Mouse (Mus musculus) intestine, postnatal 0 days (tissue): Measurements from ENCODE around the gene Sobp. TPM values are rescaled to one million over a fixed set of nuclear protein-coding genes. Genes with fewer than 3 reads are reported as not detected.

ENCODE experiments used
- ATAC-seq: fragments of 200-750 bp; cut with Nextera tagmentation; 2 replicates; pipeline ENCODE4 v1.8.0; 2017; ENCODE audit warnings: mild to moderate bottlenecking, moderate TSS enrichment, moderate library complexity
- H3K27ac ChIP-seq: fragments of 300-500 bp; sonication (generic); 2 replicates; pipeline ENCODE4 v1.5.1; 2014; ENCODE audit warnings: mild to moderate bottlenecking, low read depth, low read length, moderate library complexity
- H3K27me3 ChIP-seq: fragments of 300-500 bp; sonication (generic); replicated peaks from 2 replicates; pipeline ENCODE4 v1.6.1; 2014; ENCODE audit warnings: low read length, mixed read lengths; ENCODE audit not compliant: control insufficient read depth, insufficient read depth
- H3K36me3 ChIP-seq: fragments of 300-500 bp; sonication (generic); 2 replicates; pipeline ENCODE4 v1.6.1; 2014; ENCODE audit warnings: mild to moderate bottlenecking, moderate library complexity; ENCODE audit not compliant: control insufficient read depth, insufficient read depth
- H3K4me1 ChIP-seq: fragments of 300-500 bp; sonication (generic); replicated peaks from 2 replicates; pipeline ENCODE4 v1.6.1; 2014; ENCODE audit warnings: antibody characterized with exemption, low read length, mixed read lengths; ENCODE audit not compliant: control insufficient read depth, insufficient read depth
- H3K4me2 ChIP-seq: fragments of 300-500 bp; sonication (generic); replicated peaks from 2 replicates; pipeline ENCODE4 v1.6.1; 2014; ENCODE audit warnings: low read depth, mild to moderate bottlenecking, moderate library complexity
- H3K4me3 ChIP-seq: fragments of 300-500 bp; sonication (generic); 2 replicates; pipeline ENCODE4 v1.5.1; 2014; ENCODE audit warnings: low read depth, low read length
- H3K9ac ChIP-seq: fragments of 300-500 bp; sonication (generic); 2 replicates; pipeline ENCODE4 v1.6.1; 2014; ENCODE audit warnings: mild to moderate bottlenecking, low read depth, low read length
- H3K9me3 ChIP-seq: fragments of 300-500 bp; sonication (generic); 2 replicates; pipeline ENCODE4 v1.6.1; 2016; ENCODE audit warnings: mixed run types; ENCODE audit not compliant: control insufficient read depth
- CTCF ChIP-seq: sonication (generic); IDR thresholded peaks from 2 replicates; pipeline ENCODE4 v1.5.1; 2016; ENCODE audit warnings: low read depth, mild to moderate bottlenecking, control low read depth, antibody characterized with exemption, moderate library complexity
- whole genome bisulfite sequencing: fragments of 180-500 bp; shearing (Covaris S2); extraction: QIAGEN DNeasy Blood & Tissue Kit; methylation state at CpG from one replicate; pipeline ENCODE4 v1.1.7; 2014; 5-methylcytosine and 5-hydroxymethylcytosine counted together
- polyA plus RNA-seq: library from polyadenylated mRNA; unstranded; fragments of >200 nt; fragmentation: Nextera tagmentation; extraction: Ambion mirVana; gene quantifications from 2 replicates; pipeline ENCODE4 v1.2.1, GENCODE M21; 2015

Sobp gene
- polyA plus RNA-seq, 1 experiment from 2014 or later, result 0.99 TPM

- Histone ChIP-seq H3K27ac (no peak overlapping the region), H3K9ac (no peak overlapping the region), H3K4me2 (no peak overlapping the region), H3K4me1 (no peaks in the 10 kb centered on the region), H3K4me3 (no peak overlapping the region), H3K27me3 (no peaks in the 10 kb centered on the region), H3K36me3 (no peaks in the 10 kb centered on the region), H3K9me3 (no peaks in the 10 kb centered on the region)
- no peak for TF ChIP-seq CTCF
- 67% methylated on average over 6 of the region's 6 CpGs for WGBS
- no peak for ATAC-seq
These were observed 50.9 kb downstream of the Sobp start for GRCm38 (mm10) chr10:43123422-43123821.

- no peak overlapping the region for H3K4me2 ChIP-seq
- WGBS, result 33% methylated on average over 8 of the region's 8 CpGs
These were observed 53.5 kb downstream of the Sobp start for GRCm38 (mm10) chr10:43120688-43121450.

GRCm38 (mm10) chr10:43116083-43116927 lies 58.0 kb downstream of the Sobp start:
- H3K4me1 ChIP-seq, result no peaks in the 10 kb centered on the region
- no peaks in the 10 kb centered on the region for H3K36me3 ChIP-seq
- no peaks in the 10 kb centered on the region for H3K27me3 ChIP-seq
- no peak overlapping the region for H3K4me3 ChIP-seq
- H3K9me3 ChIP-seq, result no peaks in the 10 kb centered on the region
- WGBS, result 71% methylated on average over 3 of the region's 3 CpGs
- H3K27ac ChIP-seq, result no peak overlapping the region
- no peak for TF ChIP-seq CTCF
- H3K4me2 ChIP-seq, result no peak overlapping the region
- H3K9ac ChIP-seq, result no peak overlapping the region
- ATAC-seq, result no peak

More at GRCm38 (mm10) chr10:43120688-43121450, 53.5 kb downstream of the Sobp start:
- Histone ChIP-seq H3K27me3 (no peaks in the 10 kb centered on the region), H3K4me1 (no peaks in the 10 kb centered on the region), H3K9ac (no peak overlapping the region), H3K4me3 (no peak overlapping the region), H3K36me3 (no peaks in the 10 kb centered on the region), H3K9me3 (no peaks in the 10 kb centered on the region), H3K27ac (no peak overlapping the region)
- no peak for ATAC-seq
- TF ChIP-seq CTCF, result no peak

- no peaks in the 10 kb centered on the region for H3K36me3 ChIP-seq
- no peak overlapping the region for H3K27ac ChIP-seq
- no peaks in the 10 kb centered on the region for H3K9me3 ChIP-seq
- no peaks in the 10 kb centered on the region for H3K4me1 ChIP-seq
- no peaks in the 10 kb centered on the region for H3K27me3 ChIP-seq
- TF ChIP-seq CTCF, result no peak
- 69% methylated on average over 7 of the region's 7 CpGs for WGBS
- no peak for ATAC-seq
- H3K4me2 ChIP-seq, result no peak overlapping the region
- H3K4me3 ChIP-seq, result no peak overlapping the region
- no peak overlapping the region for H3K9ac ChIP-seq
These were observed 62.0 kb downstream of the Sobp start for GRCm38 (mm10) chr10:43112296-43112695.

GRCm38 (mm10) chr10:43106616-43107015 lies 67.7 kb downstream of the Sobp start:
- Histone ChIP-seq H3K9me3 (no peaks in the 10 kb centered on the region), H3K4me3 (no peak overlapping the region), H3K4me2 (no peak overlapping the region), H3K27me3 (no peaks in the 10 kb centered on the region), H3K9ac (no peak overlapping the region), H3K4me1 (no peaks in the 10 kb centered on the region), H3K36me3 (no peaks in the 10 kb centered on the region), H3K27ac (no peak overlapping the region)
- ATAC-seq, result no peak
- no peak for TF ChIP-seq CTCF
- 93% methylated on average over 8 of the region's 8 CpGs for WGBS

- Histone ChIP-seq H3K4me2 (no peak overlapping the region), H3K36me3 (no peaks in the 10 kb centered on the region), H3K9me3 (no peaks in the 10 kb centered on the region), H3K27ac (no peak overlapping the region), H3K4me3 (no peak overlapping the region), H3K27me3 (no peaks in the 10 kb centered on the region), H3K9ac (no peak overlapping the region), H3K4me1 (no peaks in the 10 kb centered on the region)
- 68% methylated on average over 7 of the region's 7 CpGs for WGBS
- no peak for TF ChIP-seq CTCF
- ATAC-seq, result no peak
These were observed 68.1 kb downstream of the Sobp start for GRCm38 (mm10) chr10:43106196-43106595.
